Mouse (Mus musculus): Measurements from ENCODE around the gene Ets1. TPM values are rescaled to one million over a fixed set of nuclear protein-coding genes. Genes with fewer than 3 reads are reported as not detected.

The Ets1 gene
- polyA plus RNA-seq, 1 experiment = 13.4 TPM

- Histone ChIP-seq H3K4me1 (ENCODE audit: control insufficient read depth, insufficient read depth, insufficient read length, low read length) (peaks cover 44% of the 10 kb centered on the region), H3K27ac (replicated peaks; ENCODE audit: low read depth, low read length) (no peak overlapping the region), H3K4me3 (ENCODE audit: insufficient read depth, low read depth, low read length) (no peak overlapping the region)
Measured at GRCm38 (mm10) chr9:32728806-32729205, 92.8 kb downstream of the Ets1 start.

- Histone ChIP-seq H3K4me1 (ENCODE audit: control insufficient read depth, insufficient read depth, insufficient read length, low read length) (peaks cover 42% of the 10 kb centered on the region), H3K4me3 (ENCODE audit: insufficient read depth, low read depth, low read length) (no peak overlapping the region), H3K27ac (replicated peaks; ENCODE audit: low read depth, low read length) (no peak overlapping the region)
Measured at GRCm38 (mm10) chr9:32729207-32729606, 93.2 kb downstream of the Ets1 start.

DNA sequence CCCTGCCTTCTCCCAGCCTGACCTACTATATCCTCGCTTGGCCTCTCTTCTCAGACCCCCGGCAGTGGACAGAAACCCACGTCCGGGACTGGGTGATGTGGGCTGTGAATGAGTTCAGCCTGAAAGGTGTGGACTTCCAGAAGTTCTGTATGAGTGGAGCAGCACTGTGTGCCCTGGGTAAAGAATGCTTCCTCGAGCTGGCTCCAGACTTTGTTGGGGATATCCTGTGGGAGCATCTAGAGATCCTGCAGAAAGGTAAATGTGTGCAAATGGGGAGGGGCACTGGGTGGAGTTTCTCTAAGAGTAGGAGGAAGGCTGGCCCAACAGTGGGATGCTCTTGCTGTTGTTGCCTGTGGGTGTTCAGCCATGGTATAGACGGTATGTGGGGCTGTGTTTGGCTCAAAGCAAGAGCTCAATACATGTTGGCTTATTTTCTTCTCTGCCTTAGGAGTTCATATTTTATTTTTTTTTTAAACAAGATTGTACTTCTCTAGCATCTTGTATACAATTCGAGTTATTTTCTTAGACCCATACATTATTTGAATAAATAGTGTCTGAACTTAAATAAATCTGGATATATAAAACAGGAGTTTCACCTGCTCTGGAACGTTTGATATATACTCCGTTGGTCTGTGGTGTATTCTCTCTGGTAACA is 94.1 kb downstream of the Ets1 start:
- Histone ChIP-seq H3K27ac (replicated peaks; ENCODE audit: low read depth, low read length) (0 out of 2 replicates have a peak overlapping the region, but pooled peaks have one; percentile 5), H3K4me3 (ENCODE audit: insufficient read depth, low read depth, low read length) (no peak overlapping the region), H3K4me1 (ENCODE audit: control insufficient read depth, insufficient read depth, insufficient read length, low read length) (peaks cover 38% of the 10 kb centered on the region)

- H3K4me1 ChIP-seq (ENCODE audit: control insufficient read depth, insufficient read depth, insufficient read length, low read length) = peaks cover 32% of the 10 kb centered on the region
- no peak overlapping the region for H3K4me3 ChIP-seq (ENCODE audit: insufficient read depth, low read depth, low read length)
- H3K27ac ChIP-seq (replicated peaks; ENCODE audit: low read depth, low read length) = peak overlapping the region; percentile 79
Measured at GRCm38 (mm10) chr9:32730656-32731590, 94.9 kb downstream of the Ets1 start.

DNA sequence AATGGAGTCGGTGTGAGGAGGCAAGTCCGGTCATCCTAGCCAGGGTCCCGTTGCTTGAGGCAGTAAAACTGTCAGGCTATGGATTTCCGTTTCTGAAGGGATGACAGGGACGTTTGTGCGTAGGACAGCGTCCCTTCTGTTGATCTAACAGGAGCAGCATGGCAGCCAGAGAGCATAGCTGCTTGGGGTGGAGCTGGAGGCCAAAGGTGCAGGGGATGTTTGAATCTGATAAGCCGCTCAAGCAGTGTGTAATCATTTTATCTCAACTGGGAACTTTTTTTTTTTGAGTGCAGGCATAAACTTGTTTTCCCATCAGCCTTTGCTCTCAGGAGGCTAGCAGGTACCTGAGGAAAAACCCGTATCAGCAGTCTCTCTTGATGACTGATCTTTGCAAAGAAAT is 95.8 kb downstream of the Ets1 start:
- H3K27ac ChIP-seq (replicated peaks; ENCODE audit: low read depth, low read length) = peak overlapping the region; percentile 79
- peaks cover 26% of the 10 kb centered on the region for H3K4me1 ChIP-seq (ENCODE audit: control insufficient read depth, insufficient read depth, insufficient read length, low read length)
- H3K4me3 ChIP-seq (ENCODE audit: insufficient read depth, low read depth, low read length) = no peak overlapping the region

DNA sequence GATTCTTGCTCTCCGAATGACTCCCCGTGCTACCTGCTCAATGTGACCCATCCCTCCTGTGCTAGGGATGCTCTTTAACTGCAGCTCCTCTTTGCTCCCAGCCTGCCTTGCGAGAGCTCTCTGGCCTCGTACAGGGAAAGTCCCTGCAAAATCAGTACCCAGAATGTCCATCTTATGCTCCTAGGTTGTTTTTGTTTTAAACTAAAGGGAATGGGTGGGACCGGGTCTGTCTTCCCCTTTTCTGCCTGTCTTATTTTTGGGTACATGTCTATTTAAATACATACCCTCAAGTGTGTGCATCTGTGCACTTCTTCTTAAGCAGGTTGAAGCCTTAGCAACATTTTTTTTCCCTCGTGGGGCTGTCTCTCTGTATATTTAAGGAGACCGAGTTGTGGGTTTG is 99.0 kb downstream of the Ets1 start:
- Histone ChIP-seq H3K4me3 (ENCODE audit: insufficient read depth, low read depth, low read length) (no peak overlapping the region), H3K4me1 (ENCODE audit: control insufficient read depth, insufficient read depth, insufficient read length, low read length) (peaks cover 13% of the 10 kb centered on the region), H3K27ac (replicated peaks; ENCODE audit: low read depth, low read length) (no peak overlapping the region)

GRCm38 (mm10) chr9:32736051-32736450 is 100.0 kb downstream of the Ets1 start:
- no peak overlapping the region for H3K4me3 ChIP-seq (ENCODE audit: insufficient read depth, low read depth, low read length)
- peaks cover 9% of the 10 kb centered on the region for H3K4me1 ChIP-seq (ENCODE audit: control insufficient read depth, insufficient read depth, insufficient read length, low read length)
- peak overlapping the region; percentile 30; the same call in 1 of the 2 replicates for H3K27ac ChIP-seq (replicated peaks; ENCODE audit: low read depth, low read length)

DNA sequence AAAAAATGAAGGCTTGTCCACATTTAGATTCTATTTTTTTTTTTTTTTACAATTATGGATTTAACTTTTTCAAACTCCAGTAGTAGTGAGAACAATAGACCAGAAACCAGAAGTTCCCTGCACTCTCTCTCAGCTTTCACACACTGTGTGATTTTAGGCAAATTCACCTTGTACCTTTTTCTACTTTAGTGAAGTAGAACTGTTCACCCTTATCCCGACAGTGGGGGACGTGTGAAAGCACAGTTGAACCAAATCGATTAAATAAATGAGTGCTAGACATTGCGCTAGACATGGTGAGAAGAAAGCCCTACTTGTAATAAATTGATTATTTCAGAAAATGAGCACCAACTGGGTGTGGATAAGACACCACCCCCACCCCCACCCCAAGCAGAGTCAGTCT is 104.0 kb downstream of the Ets1 start:
- peaks cover 24% of the 10 kb centered on the region for H3K4me1 ChIP-seq (ENCODE audit: control insufficient read depth, insufficient read depth, insufficient read length, low read length)
- no peak overlapping the region for H3K27ac ChIP-seq (replicated peaks; ENCODE audit: low read depth, low read length)
- H3K4me3 ChIP-seq (ENCODE audit: insufficient read depth, low read depth, low read length) = no peak overlapping the region

DNA sequence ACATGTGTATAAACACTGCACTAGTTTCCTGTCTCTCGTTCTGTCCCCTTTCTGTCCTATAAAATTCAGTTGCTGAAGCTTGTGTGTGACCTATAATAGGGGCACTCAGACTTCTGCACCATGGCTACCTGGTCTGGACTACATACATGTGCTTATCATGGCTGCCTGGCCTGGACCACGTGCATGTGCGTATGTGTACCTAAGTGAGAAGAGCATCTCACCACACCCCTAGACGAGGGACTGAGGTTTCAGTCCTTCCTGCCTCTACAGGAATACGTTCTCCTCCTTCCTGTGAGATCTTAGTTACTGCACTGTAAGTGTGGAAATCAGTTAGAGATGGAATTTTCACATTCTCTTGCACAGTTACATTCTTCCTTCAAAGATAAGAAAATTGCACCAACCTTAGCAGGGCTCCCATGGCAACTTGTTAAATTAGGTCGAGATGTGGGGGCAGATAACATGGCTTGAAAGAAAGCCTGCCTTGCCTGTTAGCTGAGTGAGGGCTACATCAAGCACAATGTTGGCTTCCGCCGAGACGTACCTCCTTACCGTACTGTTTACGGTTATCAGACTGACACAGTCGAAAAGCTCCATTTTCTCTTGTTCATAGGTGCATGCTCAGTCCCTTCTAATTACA is 104.8 kb downstream of the Ets1 start:
- H3K4me1 ChIP-seq (ENCODE audit: control insufficient read depth, insufficient read depth, insufficient read length, low read length) = peaks cover 24% of the 10 kb centered on the region
- no peak overlapping the region for H3K4me3 ChIP-seq (ENCODE audit: insufficient read depth, low read depth, low read length)
- H3K27ac ChIP-seq (replicated peaks; ENCODE audit: low read depth, low read length) = no peak overlapping the region

DNA sequence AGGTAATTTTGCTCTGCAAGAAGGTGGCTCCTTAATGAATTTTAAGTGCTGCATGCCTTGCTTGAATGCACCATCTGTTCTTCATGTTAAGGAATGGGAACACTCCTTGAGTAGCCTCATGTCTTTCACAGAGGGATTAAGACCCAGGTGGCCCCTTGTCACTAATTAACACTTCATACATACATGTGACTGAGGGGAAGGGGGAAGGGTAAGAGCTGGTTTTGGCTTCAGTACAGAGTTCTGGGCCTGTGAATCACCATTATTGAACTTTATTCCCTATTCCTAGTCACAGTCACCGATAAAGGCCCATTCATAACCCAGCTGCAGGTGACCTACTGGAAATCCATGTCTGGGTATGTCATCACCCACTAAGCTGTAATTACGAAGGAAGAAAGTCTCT is 105.7 kb downstream of the Ets1 start:
- Histone ChIP-seq H3K4me3 (ENCODE audit: insufficient read depth, low read depth, low read length) (no peak overlapping the region), H3K27ac (replicated peaks; ENCODE audit: low read depth, low read length) (no peak overlapping the region; the same call in 1 of the 2 replicates), H3K4me1 (ENCODE audit: control insufficient read depth, insufficient read depth, insufficient read length, low read length) (peaks cover 26% of the 10 kb centered on the region)

GRCm38 (mm10) chr9:32743157-32743556 is 107.1 kb downstream of the Ets1 start:
- Histone ChIP-seq H3K27ac (replicated peaks; ENCODE audit: low read depth, low read length) (no peak overlapping the region; the same call in 1 of the 2 replicates), H3K4me1 (ENCODE audit: control insufficient read depth, insufficient read depth, insufficient read length, low read length) (peaks cover 28% of the 10 kb centered on the region), H3K4me3 (ENCODE audit: insufficient read depth, low read depth, low read length) (no peak overlapping the region)

DNA sequence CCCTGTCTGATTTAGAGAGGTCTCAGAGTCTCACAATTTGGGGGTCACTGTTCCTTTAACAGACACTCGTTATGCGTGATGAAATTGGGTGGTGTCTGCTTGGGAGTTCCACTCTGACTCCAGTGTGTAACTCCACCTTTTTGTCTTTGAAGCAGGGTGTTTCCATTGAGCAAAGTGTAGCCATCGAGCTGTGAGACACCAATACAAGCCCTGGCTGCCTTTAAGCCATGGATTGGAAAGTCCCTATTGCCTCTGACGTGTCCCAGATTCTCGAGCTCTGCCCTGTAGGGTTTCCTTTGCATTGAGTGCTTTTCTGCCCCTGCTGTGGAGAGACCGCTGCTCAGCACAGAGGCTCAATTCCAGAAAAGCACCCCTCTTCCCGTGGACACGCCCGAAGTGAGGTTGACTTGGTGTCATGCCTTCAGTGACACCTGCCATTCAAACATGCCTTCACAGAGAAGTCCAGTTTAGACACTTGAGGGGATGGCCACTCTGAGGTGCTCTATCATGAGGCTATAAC is 107.7 kb downstream of the Ets1 start:
- H3K27ac ChIP-seq (replicated peaks; ENCODE audit: low read depth, low read length) = peak overlapping the region; percentile 13; the same call in 1 of the 2 replicates
- no peak overlapping the region for H3K4me3 ChIP-seq (ENCODE audit: insufficient read depth, low read depth, low read length)
- H3K4me1 ChIP-seq (ENCODE audit: control insufficient read depth, insufficient read depth, insufficient read length, low read length) = peaks cover 31% of the 10 kb centered on the region

GRCm38 (mm10) chr9:32744288-32744687 is 108.3 kb downstream of the Ets1 start:
- Histone ChIP-seq H3K4me1 (ENCODE audit: control insufficient read depth, insufficient read depth, insufficient read length, low read length) (peaks cover 31% of the 10 kb centered on the region), H3K27ac (replicated peaks; ENCODE audit: low read depth, low read length) (no peak overlapping the region), H3K4me3 (ENCODE audit: insufficient read depth, low read depth, low read length) (no peak overlapping the region)

DNA sequence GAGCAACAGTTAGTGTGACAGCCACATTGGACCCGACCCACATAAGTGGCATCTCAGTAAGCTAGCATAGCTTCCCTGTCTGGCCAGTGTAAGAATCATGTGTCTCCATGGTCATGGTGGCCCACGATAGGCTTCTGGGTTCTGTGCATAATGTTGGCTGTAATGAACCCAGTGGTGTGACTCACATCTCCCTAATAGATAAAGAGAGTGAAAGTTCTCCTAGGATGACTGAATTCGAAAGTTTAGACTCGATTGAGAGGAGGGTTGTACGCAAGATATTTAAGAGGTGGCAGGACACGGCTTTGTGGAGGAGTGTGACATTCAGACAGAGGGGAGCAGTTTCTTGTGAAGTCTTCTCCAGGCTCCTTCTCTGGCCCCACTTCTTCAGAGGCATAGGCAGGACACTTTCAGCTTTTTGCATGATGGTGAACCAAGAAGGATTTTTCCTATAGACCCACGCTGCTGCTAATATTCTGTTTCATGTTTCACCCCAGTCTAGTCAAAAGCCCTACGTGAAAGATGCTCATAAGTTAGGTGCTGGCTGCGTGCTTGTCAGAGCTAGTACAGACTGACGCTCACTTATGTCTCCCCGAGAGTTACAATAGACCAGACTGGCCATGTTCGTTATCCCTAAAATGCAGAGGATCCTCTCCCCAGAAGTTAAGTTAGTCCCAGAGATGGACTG is 109.2 kb downstream of the Ets1 start:
- peaks cover 34% of the 10 kb centered on the region for H3K4me1 ChIP-seq (ENCODE audit: control insufficient read depth, insufficient read depth, insufficient read length, low read length)
- no peak overlapping the region for H3K4me3 ChIP-seq (ENCODE audit: insufficient read depth, low read depth, low read length)
- no peak overlapping the region for H3K27ac ChIP-seq (replicated peaks; ENCODE audit: low read depth, low read length)

Measured in brown adipose tissue, adult 24 weeks (tissue).